In genomic region chr9:42108369-42108951, GRCm38 (mm10) we compare ENCODE assay signal across 7 mouse cellular contexts. TPM values are rescaled to one million over a fixed set of nuclear protein-coding genes. Genes with fewer than 3 reads are reported as not detected.
DNase-seq lines count a peak whose midpoint lies in the region; ATAC-seq and TF ChIP-seq lines count a peak whose summit lies in the region.

No protein-coding gene starts in this region.

- no peak for TF ChIP-seq POLR2A in bone marrow, adult 2 months (IDR thresholded peaks at IDR 0.05; ENCODE audit: borderline replicate concordance, control insufficient read depth, low read depth, low read length)
- no peak for TF ChIP-seq POLR2A in myocyte (IDR thresholded peaks at IDR 0.05; ENCODE audit: insufficient read length, low read depth)

- no peak overlapping the region for H3K4me3 ChIP-seq in bone marrow, adult 2 months (replicated peaks; ENCODE audit: control insufficient read depth, low read depth, low read length)
- H3K4me3 ChIP-seq in myocyte, result no peak overlapping the region
- no peak overlapping the region for H3K4me3 ChIP-seq in midbrain, embryonic 11.5 days (ENCODE audit: low read depth, low read length)
- no peak overlapping the region for H3K4me3 ChIP-seq in midbrain, embryonic 16.5 days (ENCODE audit: low read depth, low read length)

- ATAC-seq in midbrain, embryonic 11.5 days (ENCODE audit: low FRiP score), result no peak
- ATAC-seq in midbrain, embryonic 16.5 days, result no peak

- no peaks in the 10 kb centered on the region for H3K79me2 ChIP-seq in myocyte (ENCODE audit: control insufficient read depth, insufficient read depth)

- peak overlapping the region; percentile 15 for H3K27ac ChIP-seq in bone marrow, adult 2 months (ENCODE audit: control insufficient read depth, insufficient read depth, low read depth, low read length, poor library complexity)
- H3K27ac ChIP-seq in midbrain, embryonic 11.5 days (ENCODE audit: low read depth, low read length), result no peak overlapping the region
- no peak overlapping the region for H3K27ac ChIP-seq in midbrain, embryonic 16.5 days (ENCODE audit: low read length)

- H3K4me1 ChIP-seq in bone marrow, adult 2 months (ENCODE audit: control insufficient read depth, insufficient read depth, low read length), result peaks cover 2% of the 10 kb centered on the region
- H3K4me1 ChIP-seq in midbrain, embryonic 11.5 days (ENCODE audit: control insufficient read depth, insufficient read depth, low read length), result no peaks in the 10 kb centered on the region
- H3K4me1 ChIP-seq in midbrain, embryonic 16.5 days (ENCODE audit: control insufficient read depth, insufficient read depth, low read length), result 0 out of 2 replicates have a peak, but pooled peaks cover 3% of the 10 kb centered on the region

- H3K9me3 ChIP-seq in midbrain, embryonic 11.5 days (ENCODE audit: control insufficient read depth, low read length), result no peaks in the 10 kb centered on the region
- H3K9me3 ChIP-seq in midbrain, embryonic 16.5 days (replicated peaks; ENCODE audit: control insufficient read depth, low read length, poor library complexity, severe bottlenecking), result no peaks in the 10 kb centered on the region

- DNase-seq in urinary bladder, postnatal 14 days (ENCODE audit: low spot score), result peak; percentile 77
- DNase-seq in urinary bladder, adult 2 months (ENCODE audit: low spot score), result no peak
- DNase-seq in kidney, adult 8-10 months, result peak; percentile 74 to 85
- DNase-seq in midbrain, embryonic 11.5 days (ENCODE audit: low spot score, missing footprints), result no peak

- H3ac ChIP-seq in myocyte (ENCODE audit: control insufficient read depth, insufficient read length), result no peak overlapping the region

- no peaks in the 10 kb centered on the region for H3K36me3 ChIP-seq in myocyte (ENCODE audit: control insufficient read depth, insufficient read depth)
- H3K36me3 ChIP-seq in midbrain, embryonic 11.5 days (ENCODE audit: control insufficient read depth, insufficient read depth, low read length), result no peaks in the 10 kb centered on the region
- no peaks in the 10 kb centered on the region for H3K36me3 ChIP-seq in midbrain, embryonic 16.5 days (ENCODE audit: control insufficient read depth, insufficient read depth, low read length)

- TF ChIP-seq CTCF in bone marrow, adult 2 months (IDR thresholded peaks at IDR 0.05; ENCODE audit: control insufficient read depth, insufficient read depth, low read length), result no peak

- no peaks in the 10 kb centered on the region for H3K27me3 ChIP-seq in myocyte (ENCODE audit: control insufficient read depth, insufficient read depth, insufficient read length)
- H3K27me3 ChIP-seq in midbrain, embryonic 11.5 days (ENCODE audit: control insufficient read depth, insufficient read depth, low read length), result no peaks in the 10 kb centered on the region
- no peaks in the 10 kb centered on the region for H3K27me3 ChIP-seq in midbrain, embryonic 16.5 days (ENCODE audit: control insufficient read depth, insufficient read depth, low read depth, low read length)

- 29% methylated on average over 6 of the region's 6 CpGs for WGBS in bone marrow, adult 2 months
- WGBS in midbrain, embryonic 11.5 days, result 65% methylated on average over 6 of the region's 6 CpGs
- WGBS in midbrain, embryonic 16.5 days, result 65% methylated on average over 6 of the region's 6 CpGs

- no peak overlapping the region for H3K4me2 ChIP-seq in myocyte (ENCODE audit: low read depth)
- H3K4me2 ChIP-seq in midbrain, embryonic 11.5 days, result no peak overlapping the region
- H3K4me2 ChIP-seq in midbrain, embryonic 16.5 days (ENCODE audit: low read length), result no peak overlapping the region

- no peak overlapping the region for H3K9ac ChIP-seq in midbrain, embryonic 11.5 days (ENCODE audit: low read length)
- H3K9ac ChIP-seq in midbrain, embryonic 16.5 days (ENCODE audit: low read depth, low read length), result no peak overlapping the region

TF ChIP-seq in myocyte, 11 proteins besides CTCF, POLR2A, EP300 and RAD21:
- TF ChIP-seq TCF12 (IDR thresholded peaks at IDR 0.05; ENCODE audit: insufficient read depth, poor library complexity, severe bottlenecking) (no peak), USF1 (IDR thresholded peaks at IDR 0.05; ENCODE audit: low read depth) (peak; percentile 5)

RNA-seq across cellular contexts. Expression of gene Sorl1, which starts 15.6 kb away (rescaled TPM):
- 56.4 and 62.6 TPM in 2 replicates for polyA plus RNA-seq in urinary bladder, adult 2 months (2012; rRNA removed)
- polyA plus RNA-seq in bone marrow, adult 2 months (2011; ENCODE audit: insufficient read depth, insufficient read length, low replicate concordance, missing spikeins), result 10.2 and 32.7 TPM in 2 replicates
- under 0.01 TPM for polyA plus RNA-seq in myocyte (2012; fragmentation: generic; extraction: Trizol)
- 3.1 and 3.8 TPM in 2 replicates for polyA plus RNA-seq in midbrain, embryonic 11.5 days (2014; fragmentation: Nextera tagmentation; extraction: Ambion mirVana)
- polyA plus RNA-seq in midbrain, embryonic 16.5 days (2015; fragmentation: Nextera tagmentation; extraction: Ambion mirVana), result 6.8 and 7.2 TPM in 2 replicates

Comparison
In these comparisons a context has a peak if more than half of its experiments do, and no peak if none do; other contexts are left out.
1. DNase-seq: peak in urinary bladder, postnatal 14 days (single experiment) and kidney, adult 8-10 months (2 of 2); none in urinary bladder, adult 2 months (single experiment) and midbrain, embryonic 11.5 days (single experiment).